Mouse (Mus musculus) R1 (cell line): ENCODE data around the gene Oas1e.

ENCODE experiments used
- DNase-seq: peaks from one replicate; pipeline ENCODE4 v3.0.0-alpha.2; 2018; ENCODE audit warnings: low read depth, low spot score

Gene Oas1e

GRCm38 (mm10) chr5:120776801-120777200 is 18.5 kb downstream of the Oas1e start:
- DNase-seq, result no peak

- DNase-seq, result peak; percentile 37
These were observed 19.9 kb downstream of the Oas1e start for GRCm38 (mm10) chr5:120775287-120775985.

- DNase-seq, result no peak
These were observed 25.9 kb downstream of the Oas1e start for GRCm38 (mm10) chr5:120769396-120769795.

DNA sequence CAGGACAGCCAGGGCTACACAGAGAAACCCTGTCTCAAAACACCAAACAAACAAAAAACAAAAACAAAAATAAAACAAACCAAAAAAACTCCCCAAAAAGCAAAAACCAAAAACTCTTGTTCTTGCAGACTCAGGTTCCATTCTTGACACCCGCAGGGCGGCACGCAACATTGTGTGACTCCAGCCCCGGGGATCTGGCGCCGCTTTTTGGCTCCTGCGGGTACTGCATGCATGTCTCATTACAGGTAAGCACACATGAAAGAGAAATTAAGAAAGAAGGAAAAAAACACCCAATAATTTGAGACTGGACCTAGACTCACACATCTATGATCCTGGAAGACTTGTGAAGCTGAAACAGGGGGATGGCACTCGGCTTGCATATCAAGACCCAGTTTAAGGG is 30.3 kb downstream of the Oas1e start:
- peak; percentile 73 for DNase-seq

DNA sequence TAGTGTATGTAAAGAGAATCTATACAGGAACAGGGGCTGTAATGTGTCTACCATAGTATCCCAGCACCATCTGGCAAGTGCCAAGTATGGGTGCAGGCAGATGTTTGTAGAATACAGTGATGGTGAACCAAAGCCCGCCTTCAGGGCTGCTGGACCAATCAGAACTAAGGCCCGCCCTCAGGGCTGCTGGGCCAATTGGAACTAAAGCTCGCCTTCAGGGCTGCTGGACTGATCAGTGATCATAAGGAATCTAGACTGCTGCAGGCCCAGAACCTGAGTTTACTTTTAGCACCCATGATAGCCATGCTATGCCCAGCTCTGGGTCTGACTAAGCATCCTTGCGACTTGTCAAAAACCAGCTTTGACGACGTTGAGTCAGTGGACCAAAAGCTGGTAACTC is 33.4 kb downstream of the Oas1e start:
- peak; percentile 88 for DNase-seq

GRCm38 (mm10) chr5:120754215-120754614 is 41.1 kb downstream of the Oas1e start:
- DNase-seq, result no peak

DNA sequence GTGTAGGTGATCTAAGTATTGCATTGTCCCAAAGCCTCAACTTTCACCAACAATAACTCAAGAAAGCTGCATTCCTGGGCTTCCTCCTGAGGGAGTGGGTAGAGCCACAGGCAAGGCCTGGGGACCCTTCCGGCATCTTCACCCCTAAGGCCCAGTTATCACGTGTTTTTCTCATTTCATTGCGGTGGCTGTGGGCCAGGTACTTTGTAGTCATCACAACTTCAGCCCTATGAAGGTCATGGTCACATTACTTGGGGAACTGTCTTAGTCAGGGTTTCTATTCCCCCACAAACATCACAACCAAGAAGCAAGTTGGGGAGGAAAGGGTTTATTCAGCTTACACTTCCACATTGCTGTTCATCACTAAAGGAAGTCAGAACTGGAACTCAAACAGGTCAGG is 42.5 kb downstream of the Oas1e start:
- DNase-seq, result no peak

DNA sequence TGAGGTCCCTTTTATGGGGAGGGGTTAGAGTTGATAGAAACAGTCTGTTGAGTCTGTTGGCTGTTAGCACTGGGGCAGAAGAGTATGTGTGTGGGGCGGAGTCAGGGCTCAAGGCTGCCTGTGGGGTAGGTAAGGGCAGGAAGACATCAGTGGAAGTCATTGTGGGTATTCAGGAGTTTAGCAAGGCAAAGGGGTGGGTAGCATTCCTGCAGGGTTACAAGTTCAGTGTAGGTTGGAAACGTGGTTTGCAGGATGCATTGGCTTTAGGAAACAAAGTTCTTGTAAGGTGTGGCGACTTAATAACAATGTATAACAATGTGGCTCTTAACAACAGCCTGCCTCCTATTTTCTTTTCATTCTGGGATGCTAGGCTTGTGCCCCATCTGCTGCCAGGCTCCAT is 44.1 kb downstream of the Oas1e start:
- peak; percentile 88 for DNase-seq

DNA sequence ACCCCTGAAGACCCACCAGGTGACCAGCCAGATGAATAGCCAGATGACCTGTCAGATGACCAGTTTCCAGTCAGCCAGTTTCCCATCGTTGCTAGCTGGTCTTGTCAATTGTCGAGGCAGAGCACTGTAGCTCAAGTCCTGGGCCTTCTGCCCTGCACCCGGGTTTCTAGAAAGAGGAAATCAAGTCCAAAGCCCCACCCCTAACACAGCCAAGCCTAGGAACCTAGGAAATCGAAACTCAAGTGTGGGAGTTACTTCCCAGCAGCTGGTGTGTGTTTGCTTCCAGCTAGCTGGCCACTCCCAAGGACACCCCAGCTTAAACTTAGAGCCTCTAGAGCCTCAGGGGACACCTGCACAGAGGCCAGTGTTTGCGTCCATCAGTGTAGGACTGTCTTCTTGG is 45.6 kb downstream of the Oas1e start, which contains the start of gene Oas2:
Oas2 (minus strand) TSS at position 166 of the 400 bp plus-strand sequence.
- DNase-seq, result peak; percentile 23

DNA sequence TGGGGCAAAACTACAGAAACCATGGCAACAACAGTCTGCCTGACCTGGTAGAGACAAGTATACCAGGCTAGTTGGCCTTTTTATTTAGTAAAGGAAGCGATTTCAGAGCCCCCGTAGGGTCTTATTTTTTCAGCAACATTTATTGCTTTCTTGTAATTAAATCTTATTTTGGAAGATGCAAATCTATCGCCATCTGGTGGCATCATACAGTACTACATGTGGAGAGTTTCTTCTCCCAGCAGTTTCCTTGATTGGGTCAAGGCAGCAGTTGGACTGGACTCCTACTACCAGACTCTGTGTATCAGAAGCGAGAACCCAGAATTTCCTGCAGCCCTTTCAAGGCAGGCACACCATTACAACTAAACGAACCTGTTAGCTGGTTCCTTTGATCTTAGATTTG is 48.9 kb downstream of the Oas1e start:
- DNase-seq, result peak; percentile 74

DNA sequence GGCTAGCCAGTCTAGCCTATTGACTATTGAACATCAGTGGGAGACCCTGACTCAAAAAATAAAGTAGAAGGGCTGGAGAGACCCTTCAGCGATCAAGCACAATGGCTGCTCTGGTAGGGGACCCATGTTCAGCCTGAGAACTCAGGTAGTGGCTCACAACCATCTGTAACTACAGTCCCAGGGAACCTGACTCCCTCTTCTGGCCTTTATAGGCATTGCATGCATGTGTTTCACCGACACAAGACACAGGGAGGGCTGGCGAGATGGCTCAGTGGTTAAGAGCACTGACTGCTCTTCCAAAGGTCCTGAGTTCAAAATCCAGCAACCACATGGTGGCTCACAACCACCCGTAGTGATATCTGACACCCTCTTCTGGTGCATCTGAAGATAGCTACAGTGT is 53.2 kb downstream of the Oas1e start:
- peak; percentile 84 for DNase-seq
